Mouse (Mus musculus) spleen, embryonic (tissue): ENCODE measurements around the gene Mlxip.

ENCODE experiments used
- CTCF ChIA-PET: fragments of 350-600 bp; sonication (Branson Sonifier 250); formaldehyde crosslinking; loops from one replicate; lab custom pipeline; 2022; lab: Charles Lee

Gene Mlxip

GRCm38 (mm10) chr5:123427556-123427955 is 33.0 kb downstream of the Mlxip start:
- CTCF ChIA-PET, result interaction anchor here (0.5 kb wide), 1 partner anchor 271 kb away, joined by 4 read pairs; no protein-coding TSS in a partner anchor

GRCm38 (mm10) chr5:123431524-123432304 is 37.1 kb downstream of the Mlxip start:
- CTCF ChIA-PET, result no interaction called here

GRCm38 (mm10) chr5:123432305-123432874 is 37.8 kb downstream of the Mlxip start:
- CTCF ChIA-PET, result no interaction called here

- CTCF ChIA-PET, result interaction anchor here (0.6 to 2.6 kb wide), 4 partner anchors 58 to 1223 kb away, joined by 3 to 20 read pairs (median 4); no protein-coding TSS in a partner anchor
Measured at GRCm38 (mm10) chr5:123436071-123436779, 41.6 kb downstream of the Mlxip start.

GRCm38 (mm10) chr5:123436780-123437175 is 42.2 kb downstream of the Mlxip start:
- CTCF ChIA-PET, result interaction anchor here (0.6 to 2.6 kb wide), 4 partner anchors 59 to 1223 kb away, joined by 3 to 20 read pairs (median 4); no protein-coding TSS in a partner anchor

- CTCF ChIA-PET, result interaction anchor here (0.6 kb wide), 1 partner anchor 28 kb away, joined by 3 read pairs; no protein-coding TSS in a partner anchor
Measured at GRCm38 (mm10) chr5:123438381-123438780, 43.8 kb downstream of the Mlxip start.

GRCm38 (mm10) chr5:123439312-123439711 is 44.7 kb downstream of the Mlxip start:
- CTCF ChIA-PET, result interaction anchor here (0.5 to 0.8 kb wide), 3 partner anchors 62 to 186 kb away, joined by 4 to 10 read pairs (median 4); no protein-coding TSS in a partner anchor

GRCm38 (mm10) chr5:123439941-123440340 is 45.3 kb downstream of the Mlxip start:
- CTCF ChIA-PET, result interaction anchor here (0.5 to 0.8 kb wide), 3 partner anchors 62 to 478 kb away, joined by 3 to 10 read pairs (median 4); no protein-coding TSS in a partner anchor

- CTCF ChIA-PET, result interaction anchor here (0.6 to 1.1 kb wide), 2 partner anchors 63 to 477 kb away, joined by 3 read pairs; no protein-coding TSS in a partner anchor
Measured at GRCm38 (mm10) chr5:123440664-123441063, 46.1 kb downstream of the Mlxip start.

GRCm38 (mm10) chr5:123442283-123442682 is 47.7 kb downstream of the Mlxip start:
- CTCF ChIA-PET, result interaction anchor here (0.7 kb wide), 1 partner anchor 104 kb away, joined by 5 read pairs; no protein-coding TSS in a partner anchor

GRCm38 (mm10) chr5:123444069-123444468 is 49.5 kb downstream of the Mlxip start:
- CTCF ChIA-PET, result interaction anchor here (1.2 kb wide), 1 partner anchor 56 kb away, joined by 6 read pairs; no protein-coding TSS in a partner anchor

- CTCF ChIA-PET, result interaction anchor here (1.3 kb wide), 1 partner anchor 52 kb away, joined by 4 read pairs; no protein-coding TSS in a partner anchor
Measured at GRCm38 (mm10) chr5:123444849-123445334, 50.3 kb downstream of the Mlxip start.

- CTCF ChIA-PET, result interaction anchor here (0.6 kb wide), 1 partner anchor 19 kb away, joined by 3 read pairs; no protein-coding TSS in a partner anchor
Measured at GRCm38 (mm10) chr5:123451886-123452285, 57.3 kb downstream of the Mlxip start.

- CTCF ChIA-PET, result no interaction called here
Measured at GRCm38 (mm10) chr5:123461420-123461819, 66.8 kb downstream of the Mlxip start.

- CTCF ChIA-PET, result interaction anchor here (0.5 kb wide), 1 partner anchor 120 kb away, joined by 3 read pairs; no protein-coding TSS in a partner anchor
Measured at GRCm38 (mm10) chr5:123464638-123465037, 70.0 kb downstream of the Mlxip start.

- CTCF ChIA-PET, result interaction anchor here (0.5 to 0.7 kb wide), 2 partner anchors 19 to 566 kb away, joined by 3 to 10 read pairs; no protein-coding TSS in a partner anchor
Measured at GRCm38 (mm10) chr5:123470784-123471400, 76.3 kb downstream of the Mlxip start.

- CTCF ChIA-PET, result no interaction called here
Measured at GRCm38 (mm10) chr5:123473817-123474216, 79.2 kb downstream of the Mlxip start.

- CTCF ChIA-PET, result no interaction called here
Measured at GRCm38 (mm10) chr5:123487659-123488395, 93.2 kb downstream of the Mlxip start.

- CTCF ChIA-PET, result no interaction called here
Measured at GRCm38 (mm10) chr5:123489112-123489785, 94.7 kb downstream of the Mlxip start, which contains the start of the genes Lrrc43 and Il31. Gene Lrrc43, plus strand, starts transcription at chr5:123489305. Gene Il31, minus strand, starts transcription at chr5:123489489.
